Mouse (Mus musculus): ENCODE measurements around the gene Unc50.

The Unc50 gene

GRCm38 (mm10) chr1:37448361-37449095, 18.6 kb downstream of the Unc50 start:
- no peak for DNase-seq (ENCODE audit: low read depth, low spot score)

- no peak for DNase-seq (ENCODE audit: low read depth, low spot score)
These were observed 21.3 kb downstream of the Unc50 start for GRCm38 (mm10) chr1:37451270-37451669.

DNA sequence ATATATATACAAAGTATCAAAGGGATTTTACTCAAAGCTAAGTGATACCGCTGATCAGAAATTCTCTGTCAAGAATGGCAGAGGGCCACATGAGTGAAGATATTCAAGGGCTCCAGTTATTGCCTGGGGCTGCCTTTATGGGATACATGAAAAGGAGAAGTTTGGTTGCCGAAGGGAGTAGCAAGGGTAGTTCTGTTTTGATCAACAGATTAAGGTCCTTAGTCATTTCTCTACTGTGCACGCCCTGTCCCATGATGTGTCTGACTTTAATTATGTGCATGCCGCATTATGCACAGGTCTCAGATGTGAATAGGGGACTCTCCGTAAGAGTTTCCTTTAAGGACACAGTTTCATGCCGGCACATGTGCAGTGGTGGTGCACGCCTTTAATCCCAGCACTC, 27.6 kb downstream of the Unc50 start:
- no peak for DNase-seq (ENCODE audit: low read depth, low spot score)

- no peak for DNase-seq (ENCODE audit: low read depth, low spot score)
These were observed 35.0 kb downstream of the Unc50 start for GRCm38 (mm10) chr1:37464878-37465452.

GRCm38 (mm10) chr1:37466322-37466995, 36.5 kb downstream of the Unc50 start:
- DNase-seq (ENCODE audit: low read depth, low spot score): no peak

DNA sequence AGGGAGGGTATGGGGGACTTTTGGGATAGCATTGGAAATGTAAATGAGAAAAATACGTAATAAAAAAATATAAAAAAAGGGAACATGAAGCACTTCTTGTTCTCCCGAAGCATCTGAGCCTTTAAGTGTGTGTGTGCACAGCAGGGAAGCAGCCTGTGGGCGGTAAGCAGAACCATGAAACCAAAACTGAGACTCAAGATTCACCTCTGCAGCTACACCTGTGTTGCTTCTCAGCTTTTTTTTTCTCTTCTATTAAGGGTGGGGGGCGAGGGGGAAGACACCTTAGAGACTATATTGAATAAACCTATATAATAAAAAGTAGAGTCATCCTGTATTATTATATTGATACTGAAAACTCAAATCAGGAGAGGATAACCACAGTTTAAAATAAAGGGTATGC, 37.9 kb downstream of the Unc50 start:
- no peak for DNase-seq (ENCODE audit: low read depth, low spot score)

DNA sequence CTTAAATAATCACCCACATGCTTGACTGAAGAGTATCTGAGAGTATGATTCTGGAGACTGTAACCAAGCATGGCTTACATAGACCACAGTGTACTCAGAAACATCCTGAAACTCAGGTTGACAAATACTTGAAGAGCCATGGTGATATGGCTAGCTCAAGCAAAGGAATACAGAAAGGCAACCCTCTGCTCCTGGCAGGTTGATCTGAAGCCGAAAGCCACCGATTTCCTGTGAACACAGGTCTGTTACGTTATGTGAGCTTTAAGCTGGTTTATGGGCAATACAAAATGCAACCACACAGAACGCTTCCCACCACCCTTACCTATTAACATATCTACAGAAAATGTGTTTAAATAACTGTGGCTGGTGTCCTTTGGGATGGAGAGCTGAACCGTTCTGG, 39.1 kb downstream of the Unc50 start:
- DNase-seq (ENCODE audit: low read depth, low spot score): no peak

DNA sequence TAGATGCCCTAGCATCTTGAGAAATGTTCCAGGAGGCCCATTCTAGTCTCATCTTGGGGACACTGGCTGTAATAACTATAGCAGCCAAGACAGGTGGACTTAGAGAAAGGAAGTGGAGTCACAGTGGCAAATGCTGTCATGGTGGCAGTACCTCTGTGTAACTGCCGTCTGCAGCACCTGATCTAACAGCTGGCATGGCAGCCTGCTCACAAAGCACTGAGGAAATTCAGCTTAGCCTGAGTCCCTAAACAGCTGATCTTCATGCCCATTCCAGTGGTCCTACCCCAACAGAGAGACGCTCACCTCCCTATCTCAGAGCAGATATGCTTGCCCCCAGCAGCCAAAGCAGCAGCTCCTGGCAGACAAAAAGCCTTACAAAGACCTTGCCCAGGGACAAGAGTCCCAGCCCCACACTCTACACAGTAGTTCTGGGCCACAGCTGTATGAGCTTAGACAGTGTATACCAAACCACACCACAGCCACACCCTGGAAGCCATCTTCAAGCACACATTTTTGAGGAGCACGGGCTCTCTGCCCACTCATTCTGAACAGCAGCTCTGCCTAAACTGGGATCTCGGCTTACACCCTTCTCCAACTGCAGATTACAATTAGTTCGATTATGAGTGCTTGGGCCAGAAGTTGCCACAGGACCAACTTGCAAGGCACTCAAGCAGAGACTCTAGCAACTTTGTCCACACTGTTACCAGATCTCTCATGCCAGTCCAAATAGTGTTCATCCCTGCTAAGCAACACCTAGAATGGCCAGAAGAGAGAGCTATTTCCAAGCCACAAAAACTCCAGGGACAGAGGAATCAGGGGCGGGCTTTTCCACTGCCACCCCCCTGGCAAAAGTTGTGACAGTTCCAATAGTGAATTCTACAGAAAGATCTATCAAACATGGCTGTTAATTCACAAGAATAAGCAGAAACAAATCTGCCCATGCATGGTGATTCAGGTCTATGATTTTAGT, 41.5 kb downstream of the Unc50 start:
- no peak for DNase-seq (ENCODE audit: low read depth, low spot score)

DNA sequence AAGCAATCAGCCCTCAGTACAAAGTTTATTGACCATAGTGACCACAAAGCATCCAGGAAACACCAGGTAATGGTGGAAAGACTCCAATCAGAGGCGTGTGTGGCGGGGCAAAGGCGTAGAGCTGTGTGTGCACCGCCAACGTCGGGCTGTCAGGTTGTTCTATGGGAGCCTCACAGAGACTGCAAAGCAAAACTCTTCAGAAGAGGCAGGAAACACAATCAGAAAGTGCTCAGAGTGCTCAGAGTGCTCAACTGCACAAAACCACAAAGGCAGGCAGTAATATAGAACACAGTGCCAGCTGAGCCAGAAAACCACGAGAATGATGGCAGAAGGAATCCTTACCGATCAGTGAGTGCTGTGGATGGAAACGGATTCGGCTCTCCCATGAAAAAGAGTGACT, 43.3 kb downstream of the Unc50 start:
- DNase-seq (ENCODE audit: low read depth, low spot score): no peak

- DNase-seq (ENCODE audit: low read depth, low spot score): no peak
These were observed 44.1 kb downstream of the Unc50 start for GRCm38 (mm10) chr1:37474046-37474445.

DNA sequence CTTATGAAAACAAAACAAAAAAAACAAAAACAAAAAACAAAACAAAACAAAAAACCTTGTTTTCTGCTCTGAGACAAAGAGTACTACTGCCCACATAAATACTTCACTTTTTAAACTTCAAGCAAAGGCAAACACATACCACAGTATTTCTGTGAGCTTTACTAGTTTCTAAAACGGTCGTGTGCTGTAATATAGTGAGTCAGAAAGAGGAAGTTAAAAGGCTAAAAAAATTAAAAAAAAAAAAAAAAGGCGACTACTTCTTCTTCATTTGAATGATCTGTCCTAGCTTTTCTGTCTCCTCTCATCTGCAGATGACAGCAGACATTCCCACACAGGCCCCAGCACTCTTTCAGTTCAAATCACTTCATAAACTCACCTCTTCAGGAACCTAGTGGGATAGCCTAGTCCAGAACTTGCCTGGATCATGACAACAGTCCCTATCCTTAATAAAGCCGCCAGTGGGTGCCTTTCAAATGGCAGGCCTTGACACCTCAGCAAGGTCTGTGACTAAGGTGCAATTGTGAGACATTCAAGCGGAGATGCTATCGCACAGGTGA, 44.8 kb downstream of the Unc50 start:
- no peak for DNase-seq (ENCODE audit: low read depth, low spot score)

GRCm38 (mm10) chr1:37475312-37475711, 45.4 kb downstream of the Unc50 start:
- DNase-seq (ENCODE audit: low read depth, low spot score): no peak

DNA sequence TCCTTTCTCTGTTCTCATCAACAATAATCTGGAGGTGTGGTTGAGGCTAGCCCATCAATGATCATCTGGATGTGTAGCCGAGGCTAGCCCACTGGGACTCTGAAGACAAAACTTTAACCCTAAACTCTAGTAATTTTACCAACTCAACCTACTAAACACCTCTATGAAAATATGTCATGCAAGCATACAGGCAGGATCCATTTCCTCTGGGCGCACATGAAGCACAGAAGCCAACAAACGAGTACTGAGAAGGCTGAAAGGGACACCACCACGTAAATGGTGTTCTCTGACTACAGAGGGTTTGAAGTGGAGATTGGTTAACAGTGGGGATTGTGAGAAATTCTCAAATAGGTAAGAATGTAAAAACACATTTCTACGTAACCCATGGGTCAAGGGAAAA, 47.3 kb downstream of the Unc50 start:
- DNase-seq (ENCODE audit: low read depth, low spot score): no peak

DNA sequence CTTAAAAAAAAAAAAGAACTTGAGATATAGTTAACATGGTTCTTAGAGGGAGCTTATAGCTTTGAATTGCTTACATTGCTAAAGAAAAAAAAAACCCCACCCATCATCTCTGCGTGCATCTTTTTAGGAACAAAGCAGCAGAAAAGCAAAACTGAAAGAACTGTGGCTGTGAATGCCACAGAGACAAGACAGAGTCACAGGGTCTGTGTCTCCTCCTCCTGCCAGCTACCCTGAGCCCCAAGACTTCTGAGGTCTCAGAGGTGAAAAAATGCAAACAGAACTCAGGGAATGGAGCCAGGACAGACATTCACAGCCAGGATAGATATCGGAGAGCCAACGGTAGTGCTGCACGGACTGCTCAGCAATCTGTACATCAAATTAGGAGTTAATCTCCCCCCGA, 48.0 kb downstream of the Unc50 start:
- no peak for DNase-seq (ENCODE audit: low read depth, low spot score)

DNA sequence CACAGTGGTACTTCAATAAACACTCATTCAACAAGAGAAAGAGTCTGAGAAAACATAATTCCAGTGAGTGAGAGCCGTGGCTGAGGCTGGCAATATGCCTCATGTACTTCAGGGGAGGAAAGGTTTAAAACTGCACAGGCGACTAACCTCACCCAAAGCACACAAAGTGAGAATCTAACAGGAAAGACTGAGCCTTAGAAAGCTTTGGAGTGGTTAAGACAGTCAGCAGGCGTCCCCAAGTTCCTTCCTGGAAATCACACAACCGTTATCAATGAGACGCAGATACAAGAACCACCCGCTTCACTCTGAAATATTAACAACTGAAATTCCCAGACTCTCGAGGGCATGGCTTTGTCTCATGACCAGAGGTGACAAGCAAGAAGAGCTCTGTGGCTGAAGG, 48.5 kb downstream of the Unc50 start:
- no peak for DNase-seq (ENCODE audit: low read depth, low spot score)

GRCm38 (mm10) chr1:37479074-37479473, 49.1 kb downstream of the Unc50 start:
- peak; percentile 4 for DNase-seq (ENCODE audit: low read depth, low spot score)

DNA sequence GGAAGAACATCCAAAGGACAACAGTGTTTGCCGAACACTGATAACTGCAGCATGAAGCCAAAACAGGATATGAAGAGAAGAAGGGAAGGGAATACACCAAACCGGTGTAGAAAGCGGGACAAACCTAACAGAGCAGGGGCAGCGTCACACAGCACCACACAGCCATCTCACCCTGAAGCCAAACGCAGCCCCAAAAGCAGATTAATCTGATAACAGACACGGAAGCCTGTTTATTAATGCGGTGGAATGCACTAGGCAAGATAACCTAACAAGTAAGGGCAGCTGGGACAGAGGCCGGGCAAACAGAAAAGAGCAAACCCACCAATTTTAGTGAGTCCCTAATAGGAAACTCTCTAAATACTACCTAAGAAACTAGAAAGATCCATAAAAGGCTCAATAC, 49.8 kb downstream of the Unc50 start:
- no peak for DNase-seq (ENCODE audit: low read depth, low spot score)

DNA sequence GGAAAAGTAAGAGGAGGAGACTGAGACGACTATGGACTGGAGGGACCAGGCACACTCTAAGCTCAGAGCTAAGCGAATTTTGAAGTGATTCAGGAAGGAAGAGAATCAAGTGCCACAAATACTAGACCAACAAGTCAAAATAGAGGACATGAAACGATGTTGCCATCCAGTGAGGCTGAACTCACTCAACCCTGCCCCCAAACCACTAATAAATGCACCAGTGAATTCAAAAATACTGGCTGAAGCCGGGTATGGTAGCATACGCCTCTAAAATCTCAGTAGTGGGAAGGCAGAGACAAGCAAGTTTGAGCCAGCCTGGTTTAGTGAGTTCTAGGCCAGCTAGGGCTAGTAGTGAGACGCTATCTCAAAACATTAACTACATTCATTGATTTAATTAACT, 50.8 kb downstream of the Unc50 start:
- no peak for DNase-seq (ENCODE audit: low read depth, low spot score)

DNA sequence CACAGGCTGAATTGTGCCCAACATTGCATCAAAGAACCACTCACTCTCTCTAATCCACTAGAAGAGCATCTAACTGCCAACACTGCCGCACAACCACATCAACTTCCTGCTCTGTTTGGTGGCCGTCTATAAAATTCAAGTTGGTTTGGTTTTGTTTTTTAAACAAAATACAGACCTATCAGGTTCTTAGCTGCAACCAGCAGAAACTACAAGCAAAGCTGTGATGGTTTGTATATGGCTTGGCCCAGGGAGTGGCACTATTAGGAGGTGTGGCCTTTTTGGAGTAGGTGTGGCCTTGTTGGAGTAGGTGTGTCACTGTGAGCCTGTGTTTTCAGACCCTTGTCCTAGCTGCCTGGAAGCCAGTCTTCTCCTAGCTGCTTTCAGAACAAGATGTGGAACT, 51.4 kb downstream of the Unc50 start:
- DNase-seq (ENCODE audit: low read depth, low spot score): no peak

DNA sequence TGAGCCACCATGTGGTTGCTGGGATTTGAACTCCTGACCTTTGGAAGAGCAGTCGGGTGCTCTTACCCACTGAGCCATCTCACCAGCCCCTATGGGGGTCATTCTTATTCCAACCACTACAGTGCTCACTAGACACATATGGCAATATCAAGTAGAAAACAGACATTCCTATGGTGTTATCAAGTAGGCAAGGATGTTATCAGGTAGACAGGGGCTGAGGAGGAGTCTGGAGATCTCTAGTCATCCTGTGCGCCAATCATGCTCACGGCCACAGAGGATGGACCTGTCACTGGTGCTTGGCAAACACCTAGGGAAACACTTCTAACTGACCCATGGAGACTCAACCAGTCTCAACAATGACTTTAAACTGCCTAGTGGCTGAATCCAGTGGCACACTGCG, 54.7 kb downstream of the Unc50 start:
- no peak for DNase-seq (ENCODE audit: low read depth, low spot score)

DNA sequence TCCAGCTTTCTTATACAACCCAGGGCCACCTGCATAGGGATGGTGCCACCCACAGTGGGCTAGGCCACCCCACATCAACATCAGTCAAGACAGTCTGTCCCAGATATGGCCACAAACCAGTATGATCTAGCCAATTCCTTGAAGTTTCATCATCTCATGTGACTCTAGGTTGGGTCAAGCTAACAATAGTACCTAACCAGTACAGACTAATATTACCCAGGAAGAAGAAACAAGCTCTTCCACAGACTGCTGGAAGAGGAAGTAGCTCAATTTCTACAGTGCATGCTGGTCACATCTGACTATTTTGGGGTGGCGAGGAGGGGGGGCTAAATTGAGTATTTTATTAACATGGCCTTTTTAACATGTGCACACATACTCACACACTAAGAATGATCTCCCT, 56.5 kb downstream of the Unc50 start:
- DNase-seq (ENCODE audit: low read depth, low spot score): no peak

GRCm38 (mm10) chr1:37486994-37487393, 57.1 kb downstream of the Unc50 start:
- DNase-seq (ENCODE audit: low read depth, low spot score): no peak

All from WW6 (cell line).